Mouse (Mus musculus): ENCODE data around the gene Iqschfp. TPM values are rescaled to one million over a fixed set of nuclear protein-coding genes. Genes with fewer than 3 reads are reported as not detected.
"Not testable (repeated sequence)": the region's sequence is repeated elsewhere in the genome, so short reads cannot be mapped to it uniquely, and the experiment has no call there.

The Iqschfp gene
- polyA plus RNA-seq, 1 experiment from 2014 or later, result 0.10 TPM

GRCm38 (mm10) chr3:68096724-68097431, 204.8 kb downstream of the Iqschfp start:
- Histone ChIP-seq H3K36me3 (no peaks in the 10 kb centered on the region), H3K9me3 (no peaks in the 10 kb centered on the region), H3K27me3 (replicated peaks) (no peaks in the 10 kb centered on the region), H3K4me1 (no peaks in the 10 kb centered on the region), H3K4me2 (no peak overlapping the region), H3K9ac (no peak overlapping the region), H3K27ac (no peak overlapping the region), H3K4me3 (replicated peaks) (no peak overlapping the region)
- ATAC-seq (ENCODE audit: insufficient read depth, low FRiP score, low read depth), result no peak
- 66% methylated on average over 4 of the region's 4 CpGs for WGBS

DNA sequence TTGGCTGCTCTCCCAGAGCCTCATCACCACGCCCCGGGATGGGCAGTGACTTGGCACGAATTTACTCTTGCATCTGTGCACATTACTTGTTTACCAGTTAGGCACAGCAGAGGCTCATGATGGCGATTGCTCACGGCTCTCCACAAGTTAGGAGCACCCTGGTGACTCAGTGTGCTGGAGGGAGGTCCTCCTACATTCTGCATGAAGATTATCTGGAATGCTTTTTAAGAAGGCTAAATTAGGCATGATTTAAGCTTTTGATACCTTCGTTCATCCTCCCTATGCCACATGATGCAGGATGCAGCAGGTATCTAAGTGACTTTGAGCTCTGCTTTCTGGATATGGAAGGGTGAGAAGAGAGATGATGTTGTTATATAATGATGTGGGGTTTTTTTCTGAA, 207.5 kb downstream of the Iqschfp start:
- H3K4me1 ChIP-seq, H3K9me3 ChIP-seq: not testable (repeated sequence)

GRCm38 (mm10) chr3:68101343-68101742, 209.3 kb downstream of the Iqschfp start:
- Histone ChIP-seq H3K9ac (no peak overlapping the region), H3K36me3 (no peaks in the 10 kb centered on the region), H3K27me3 (replicated peaks) (no peaks in the 10 kb centered on the region), H3K9me3 (no peaks in the 10 kb centered on the region), H3K4me3 (replicated peaks) (no peak overlapping the region), H3K4me1 (no peaks in the 10 kb centered on the region), H3K4me2 (no peak overlapping the region), H3K27ac (no peak overlapping the region)
- no peak for ATAC-seq (ENCODE audit: insufficient read depth, low FRiP score, low read depth)
- 55% methylated on average over 4 of the region's 4 CpGs for WGBS

More for the DNA sequence above, 207.5 kb downstream of the Iqschfp start:
- not testable (repeated sequence) for H3K4me3 ChIP-seq (replicated peaks); H3K27me3 ChIP-seq (replicated peaks); H3K9ac ChIP-seq; H3K36me3 ChIP-seq; H3K27ac ChIP-seq; ATAC-seq (ENCODE audit: insufficient read depth, low FRiP score, low read depth); H3K4me2 ChIP-seq
- WGBS, result 79% methylated on average over 6 of the region's 6 CpGs

DNA sequence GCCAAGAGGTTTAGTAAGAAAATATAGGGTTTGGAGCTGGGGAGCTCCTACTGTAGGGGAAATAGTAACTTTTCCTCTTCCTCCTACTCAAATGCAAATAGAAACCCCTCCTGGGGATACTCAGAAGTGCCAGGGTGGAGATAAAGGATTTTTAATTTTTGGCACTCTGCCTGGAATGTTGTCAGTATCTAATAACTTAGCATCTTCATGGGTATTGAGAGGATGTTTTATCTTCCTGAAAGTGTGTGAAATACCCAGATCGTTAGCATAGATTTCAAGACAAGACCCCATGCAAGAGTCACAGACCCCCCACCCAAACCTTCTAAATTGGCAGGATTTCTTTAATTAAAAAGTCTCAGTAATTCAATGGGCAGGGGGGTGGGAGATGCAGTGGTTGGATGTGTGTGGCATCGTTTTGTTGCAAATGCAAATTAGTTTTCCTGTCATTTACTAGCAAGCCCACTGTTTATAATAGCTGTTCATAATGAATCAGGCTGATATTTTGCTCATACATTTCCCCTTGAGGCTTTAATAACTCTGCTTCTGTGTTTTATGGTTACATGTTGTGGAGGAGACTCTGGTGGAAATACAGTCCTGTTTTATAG, 213.2 kb downstream of the Iqschfp start:
- Histone ChIP-seq H3K4me3 (replicated peaks) (no peak overlapping the region), H3K4me2 (no peak overlapping the region), H3K4me1 (no peaks in the 10 kb centered on the region), H3K9me3 (no peaks in the 10 kb centered on the region), H3K27ac (no peak overlapping the region), H3K9ac (no peak overlapping the region), H3K27me3 (replicated peaks) (no peaks in the 10 kb centered on the region), H3K36me3 (no peaks in the 10 kb centered on the region)
- no peak for ATAC-seq (ENCODE audit: insufficient read depth, low FRiP score, low read depth)
- WGBS, result 69% methylated on average over 2 of the region's 2 CpGs

- Histone ChIP-seq H3K4me3 (replicated peaks) (no peak overlapping the region), H3K27me3 (replicated peaks) (no peaks in the 10 kb centered on the region), H3K9ac (no peak overlapping the region), H3K4me2 (no peak overlapping the region), H3K27ac (no peak overlapping the region), H3K9me3 (no peaks in the 10 kb centered on the region), H3K4me1 (no peaks in the 10 kb centered on the region), H3K36me3 (no peaks in the 10 kb centered on the region)
- no peak for ATAC-seq (ENCODE audit: insufficient read depth, low FRiP score, low read depth)
- 54% methylated on average over 5 of the region's 5 CpGs for WGBS
Measured at GRCm38 (mm10) chr3:68121338-68121737, 229.3 kb downstream of the Iqschfp start.

- WGBS, result 67% methylated on average over 6 of the region's 6 CpGs
Measured at GRCm38 (mm10) chr3:68126284-68126856, 234.3 kb downstream of the Iqschfp start.

GRCm38 (mm10) chr3:68130386-68130785, 238.4 kb downstream of the Iqschfp start:
- no peak overlapping the region for H3K9ac ChIP-seq
- H3K4me3 ChIP-seq (replicated peaks), result no peak overlapping the region
- no peaks in the 10 kb centered on the region for H3K9me3 ChIP-seq
- H3K27me3 ChIP-seq (replicated peaks), result no peaks in the 10 kb centered on the region
- H3K27ac ChIP-seq, result no peak overlapping the region
- no peak overlapping the region for H3K4me2 ChIP-seq
- no peak for ATAC-seq (ENCODE audit: insufficient read depth, low FRiP score, low read depth)
- WGBS, result 81% methylated on average over 1 of the region's 1 CpGs
- no peaks in the 10 kb centered on the region for H3K36me3 ChIP-seq
- no peaks in the 10 kb centered on the region for H3K4me1 ChIP-seq

More at GRCm38 (mm10) chr3:68126284-68126856, 234.3 kb downstream of the Iqschfp start:
- Histone ChIP-seq H3K4me2 (no peak overlapping the region), H3K27ac (no peak overlapping the region), H3K9ac (no peak overlapping the region), H3K9me3 (no peaks in the 10 kb centered on the region), H3K4me1 (no peaks in the 10 kb centered on the region), H3K27me3 (replicated peaks) (no peaks in the 10 kb centered on the region), H3K4me3 (replicated peaks) (no peak overlapping the region), H3K36me3 (no peaks in the 10 kb centered on the region)
- no peak for ATAC-seq (ENCODE audit: insufficient read depth, low FRiP score, low read depth)

- no peak for ATAC-seq (ENCODE audit: insufficient read depth, low FRiP score, low read depth)
- no peak overlapping the region for H3K27ac ChIP-seq
- H3K36me3 ChIP-seq, result no peaks in the 10 kb centered on the region
- H3K4me3 ChIP-seq (replicated peaks), result no peak overlapping the region
- WGBS, result 75% methylated on average over 5 of the region's 5 CpGs
- H3K9ac ChIP-seq, result no peak overlapping the region
- no peaks in the 10 kb centered on the region for H3K4me1 ChIP-seq
- no peaks in the 10 kb centered on the region for H3K9me3 ChIP-seq
- H3K4me2 ChIP-seq, result no peak overlapping the region
- no peaks in the 10 kb centered on the region for H3K27me3 ChIP-seq (replicated peaks)
Measured at GRCm38 (mm10) chr3:68138833-68139627, 247.0 kb downstream of the Iqschfp start.

GRCm38 (mm10) chr3:68150688-68151087, 258.7 kb downstream of the Iqschfp start:
- no peaks in the 10 kb centered on the region for H3K36me3 ChIP-seq
- 81% methylated on average over 8 of the region's 8 CpGs for WGBS

GRCm38 (mm10) chr3:68160175-68160574, 268.1 kb downstream of the Iqschfp start:
- H3K9ac ChIP-seq, result no peak overlapping the region
- H3K27ac ChIP-seq, result no peak overlapping the region
- no peaks in the 10 kb centered on the region for H3K27me3 ChIP-seq (replicated peaks)
- no peak overlapping the region for H3K4me2 ChIP-seq
- no peak overlapping the region for H3K4me3 ChIP-seq (replicated peaks)
- ATAC-seq (ENCODE audit: insufficient read depth, low FRiP score, low read depth), result no peak
- H3K36me3 ChIP-seq, result no peaks in the 10 kb centered on the region
- no peaks in the 10 kb centered on the region for H3K9me3 ChIP-seq
- H3K4me1 ChIP-seq, result no peaks in the 10 kb centered on the region
- 73% methylated on average over 1 of the region's 1 CpGs for WGBS

More at GRCm38 (mm10) chr3:68150688-68151087, 258.7 kb downstream of the Iqschfp start:
- no peaks in the 10 kb centered on the region for H3K9me3 ChIP-seq
- H3K27me3 ChIP-seq (replicated peaks), result no peaks in the 10 kb centered on the region
- H3K9ac ChIP-seq, result no peak overlapping the region
- no peak overlapping the region for H3K27ac ChIP-seq
- H3K4me3 ChIP-seq (replicated peaks), result no peak overlapping the region
- H3K4me1 ChIP-seq, result no peaks in the 10 kb centered on the region
- no peak overlapping the region for H3K4me2 ChIP-seq
- ATAC-seq (ENCODE audit: insufficient read depth, low FRiP score, low read depth), result no peak

DNA sequence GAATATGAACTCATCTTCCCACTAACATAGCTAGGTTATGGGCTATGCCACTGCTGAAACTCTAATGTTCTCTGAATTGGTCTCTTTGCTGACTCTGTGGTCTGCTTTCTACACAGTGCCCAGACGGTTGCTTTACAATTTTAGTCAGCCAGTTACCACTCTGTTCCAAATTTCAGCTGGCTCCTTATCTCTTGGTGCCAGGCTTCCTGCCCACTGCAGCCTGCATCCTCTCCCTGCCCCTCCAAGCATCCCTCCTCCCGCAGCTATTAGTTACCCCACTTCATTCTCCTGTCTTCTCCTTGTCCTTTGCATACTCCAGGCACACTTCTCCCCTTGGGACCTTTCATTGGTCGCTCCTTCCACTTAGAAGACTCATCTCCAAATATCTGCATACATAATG, 268.7 kb downstream of the Iqschfp start:
- no peaks in the 10 kb centered on the region for H3K9me3 ChIP-seq
- no peak for ATAC-seq (ENCODE audit: insufficient read depth, low FRiP score, low read depth)
- H3K27ac ChIP-seq, result no peak overlapping the region
- H3K9ac ChIP-seq, result no peak overlapping the region
- H3K27me3 ChIP-seq (replicated peaks), result no peaks in the 10 kb centered on the region
- H3K4me1 ChIP-seq, result no peaks in the 10 kb centered on the region
- H3K4me3 ChIP-seq (replicated peaks), result no peak overlapping the region
- 69% methylated on average over 3 of the region's 3 CpGs for WGBS
- H3K36me3 ChIP-seq, result no peaks in the 10 kb centered on the region
- no peak overlapping the region for H3K4me2 ChIP-seq

- no peak overlapping the region for H3K27ac ChIP-seq
- no peaks in the 10 kb centered on the region for H3K4me1 ChIP-seq
- H3K9ac ChIP-seq, result no peak overlapping the region
- H3K27me3 ChIP-seq (replicated peaks), result no peaks in the 10 kb centered on the region
- no peak; the same call in 1 of the 2 replicates for ATAC-seq (ENCODE audit: insufficient read depth, low FRiP score, low read depth)
- no peaks in the 10 kb centered on the region for H3K9me3 ChIP-seq
- no peak overlapping the region for H3K4me3 ChIP-seq (replicated peaks)
- 41% methylated on average over 1 of the region's 1 CpGs for WGBS
- no peaks in the 10 kb centered on the region for H3K36me3 ChIP-seq
- no peak overlapping the region for H3K4me2 ChIP-seq
Measured at GRCm38 (mm10) chr3:68178248-68178647, 286.2 kb downstream of the Iqschfp start.
